Mouse (Mus musculus) retina, postnatal 1 day (tissue): ENCODE data around the gene Olfr1378.

ENCODE experiments used
- DNase-seq: peaks from one replicate; pipeline ENCODE4 v3.0.0-alpha.2; 2012

The Olfr1378 gene

DNA sequence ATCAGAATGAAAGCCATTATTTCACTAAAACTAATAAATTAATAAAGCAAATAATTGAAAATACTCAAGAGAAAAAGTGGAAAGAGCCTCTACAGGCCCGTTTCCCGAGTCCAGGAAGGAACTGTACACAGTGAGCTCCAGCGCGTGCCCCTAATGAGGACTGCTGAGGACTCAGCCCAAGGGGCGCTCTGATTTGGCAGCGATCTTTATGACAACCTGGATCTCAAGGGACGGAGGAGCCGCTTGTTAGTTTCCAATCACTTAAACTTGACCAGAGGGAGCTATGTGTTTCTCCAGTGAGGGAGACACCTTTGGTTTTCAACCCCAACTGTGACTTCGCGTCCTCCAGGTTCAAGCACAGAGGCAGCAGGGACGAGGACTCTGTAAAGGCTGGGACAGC is at the start of gene Olfr1378:
Olfr1378 (plus strand) TSS at position 301 of the 400 bp plus-strand sequence.
- no peak for DNase-seq

DNA sequence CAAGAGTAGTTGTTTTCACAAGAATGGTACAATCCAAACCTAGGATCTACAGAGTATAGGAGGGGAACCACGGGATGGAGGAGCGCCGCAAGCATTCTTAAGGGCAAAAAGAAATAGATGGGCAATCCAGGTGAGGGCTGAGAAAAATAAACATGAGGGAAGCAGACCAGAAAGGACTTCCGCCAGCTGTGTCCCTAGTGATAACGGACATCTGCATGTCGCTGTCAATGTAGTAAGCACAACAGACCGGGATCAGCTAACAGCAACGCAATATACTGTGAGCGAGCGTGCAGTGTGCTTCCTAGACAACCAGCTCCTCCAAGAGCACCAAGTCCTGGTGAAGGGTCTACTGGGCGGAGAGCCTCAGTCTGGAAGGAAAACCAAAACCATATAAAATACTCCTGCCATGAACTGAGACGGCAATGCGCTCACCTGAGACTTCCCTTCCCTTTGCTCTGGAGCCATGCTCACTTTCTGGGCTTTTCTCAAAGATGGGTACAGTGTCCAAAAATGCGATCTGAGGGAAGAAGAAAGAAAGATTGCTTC is 35.8 kb upstream of the Olfr1378 start:
- DNase-seq, result peak; percentile 22

GRCm38 (mm10) chr11:50931021-50931420 is 35.3 kb upstream of the Olfr1378 start:
- DNase-seq, result no peak

DNA sequence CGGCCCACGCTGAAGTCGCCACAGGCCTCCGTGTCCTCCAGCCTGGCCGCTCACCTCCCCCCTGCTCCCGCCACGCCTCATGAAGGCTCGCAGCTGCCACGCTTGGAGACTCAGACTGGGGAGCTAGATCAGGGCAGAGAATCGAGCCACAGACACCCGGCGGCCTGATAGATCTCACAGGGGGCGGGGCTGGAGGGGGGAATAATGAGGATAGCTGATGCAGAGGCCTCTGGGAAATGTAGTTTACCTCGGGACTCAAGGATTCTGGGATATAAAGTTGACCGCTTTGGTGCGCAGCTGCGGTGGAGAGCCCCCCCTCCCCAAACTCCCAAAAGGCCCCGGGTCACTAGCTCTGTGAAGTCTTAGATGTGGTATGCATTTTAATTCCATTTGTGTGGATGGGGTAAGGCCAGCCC is 34.9 kb upstream of the Olfr1378 start, which contains the start of gene Zfp354b:
Zfp354b (minus strand) TSS at position 183 of the 416 bp plus-strand sequence.
- peak; percentile 96 for DNase-seq

GRCm38 (mm10) chr11:50932040-50932439 is 34.3 kb upstream of the Olfr1378 start:
- DNase-seq, result no peak

GRCm38 (mm10) chr11:50938435-50938834 is 27.9 kb upstream of the Olfr1378 start:
- DNase-seq, result no peak

- peak; percentile 76 for DNase-seq
These were observed 26.5 kb upstream of the Olfr1378 start for GRCm38 (mm10) chr11:50939621-50940366.

- DNase-seq, result no peak
These were observed 23.9 kb upstream of the Olfr1378 start for GRCm38 (mm10) chr11:50942386-50942785.

- DNase-seq, result no peak
These were observed 22.8 kb upstream of the Olfr1378 start, which contains the start of gene 4933414I15Rik for GRCm38 (mm10) chr11:50943506-50943905. Gene 4933414I15Rik (minus strand): TSS chr11:50943765.

GRCm38 (mm10) chr11:50952290-50952689 is 14.0 kb upstream of the Olfr1378 start:
- no peak for DNase-seq

- DNase-seq, result no peak
These were observed 12.7 kb upstream of the Olfr1378 start, which contains the start of gene Prop1 for GRCm38 (mm10) chr11:50953665-50954064. Gene Prop1 (minus strand): TSS chr11:50953765.

GRCm38 (mm10) chr11:50964886-50965285 is 1.4 kb upstream of the Olfr1378 start:
- no peak for DNase-seq

DNA sequence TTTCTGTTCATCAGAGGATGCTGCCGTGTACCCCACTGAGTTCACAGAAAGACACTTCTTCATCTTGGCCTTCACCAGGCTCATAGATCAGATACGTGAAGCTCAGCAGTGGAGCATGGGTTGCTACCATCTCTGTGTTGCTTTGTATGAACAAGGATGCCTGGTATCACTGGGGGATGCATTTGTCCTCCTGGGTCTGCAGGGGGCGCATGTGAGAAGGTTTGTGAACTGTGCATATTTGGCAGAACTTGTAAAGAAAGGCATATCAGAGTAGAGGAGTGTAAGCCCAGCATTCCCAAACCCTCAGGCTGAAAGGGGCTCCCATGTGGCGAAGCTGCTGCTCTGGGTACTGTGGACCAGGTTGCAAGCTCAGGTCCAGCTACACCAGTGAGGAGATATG is 10.9 kb downstream of the Olfr1378 start:
- peak; percentile 33 for DNase-seq

DNA sequence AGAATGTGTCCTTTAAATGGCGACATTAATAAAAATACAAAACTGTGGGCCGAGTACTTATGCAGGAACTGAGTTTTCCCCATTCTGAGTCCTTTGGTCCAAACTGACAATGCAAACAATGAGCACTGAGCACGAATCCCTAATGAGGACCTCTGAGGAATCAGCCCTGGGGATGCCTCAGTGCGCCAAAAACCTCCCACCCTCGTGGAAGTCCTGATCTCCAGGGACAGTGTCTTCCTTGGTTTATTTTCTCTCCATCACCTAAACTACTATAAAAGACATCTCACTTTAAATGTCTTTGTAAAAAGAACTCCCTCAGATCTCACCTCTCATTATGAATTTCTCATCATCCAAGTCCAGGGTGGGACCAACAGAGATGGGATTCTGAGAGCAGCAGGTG is 15.3 kb downstream of the Olfr1378 start, which contains the start of gene Olfr1377:
Olfr1377 (plus strand) TSS at position 301 of the 400 bp plus-strand sequence.
- DNase-seq, result no peak

GRCm38 (mm10) chr11:51003296-51003695 is 37.0 kb downstream of the Olfr1378 start, which contains the start of gene Olfr51:
Gene Olfr51 (plus strand): TSS chr11:51003596.
- no peak for DNase-seq

DNA sequence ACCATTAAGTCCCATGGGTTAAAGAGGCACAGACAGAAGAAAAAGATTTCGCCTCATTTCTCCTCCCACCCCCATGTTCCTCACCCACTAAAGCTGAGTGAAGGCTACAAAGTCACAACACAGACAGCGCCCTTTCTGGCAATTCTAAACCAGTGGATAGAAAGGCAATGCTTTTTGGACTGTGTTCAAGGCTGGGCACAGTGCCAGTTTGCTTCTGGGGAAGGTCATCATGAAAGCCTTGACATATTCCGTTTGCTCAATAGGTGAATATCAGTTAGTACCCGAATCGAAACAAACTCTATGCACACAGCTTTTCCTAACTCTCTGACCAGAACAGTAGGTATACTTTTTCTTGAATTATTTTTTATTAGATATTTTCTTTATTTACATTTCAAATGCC is 45.5 kb downstream of the Olfr1378 start:
- DNase-seq, result no peak

GRCm38 (mm10) chr11:51013936-51014335 is 47.6 kb downstream of the Olfr1378 start, which contains the start of gene Olfr54:
Gene Olfr54 (plus strand): TSS chr11:51014236.
- DNase-seq, result no peak

GRCm38 (mm10) chr11:51016341-51016740 is 50.0 kb downstream of the Olfr1378 start:
- DNase-seq, result no peak
